Mouse (Mus musculus) frontal cortex, postnatal 36 days (tissue): ENCODE measurements at regions not wholly inside any gene's neighbourhood (a gene's known extent, or its start where the extent isn't known, plus 50 kb on each side); places are given as distances from the start of the nearest gene placed in this dataset.

ENCODE experiments used
- DNase-seq, 2 experiments: peaks; one replicate each; pipeline ENCODE4 v3.0.0; 2022; ENCODE audit warnings: low spot score in 2 of 2

DNA sequence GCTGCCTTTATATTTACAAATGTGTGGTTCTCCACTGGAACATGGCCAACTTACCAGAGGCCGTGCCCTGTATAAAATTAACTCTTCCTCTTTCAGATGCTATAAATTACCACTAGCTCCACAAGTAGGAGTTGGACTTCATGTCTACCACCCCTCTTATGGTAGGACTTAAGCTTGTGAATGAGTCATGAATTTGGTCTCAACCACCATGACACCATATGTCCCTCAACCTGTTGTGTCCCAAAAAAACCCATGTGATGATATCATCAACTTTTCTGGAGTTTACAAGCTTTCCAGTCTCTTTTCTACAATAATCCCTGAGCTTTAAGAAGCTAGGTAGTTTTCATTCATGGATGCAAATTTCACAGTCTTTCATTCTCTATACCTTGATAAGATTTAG, 1951.4 kb downstream of the Pcdh7 start:
- peak; percentile 2 to 21 for DNase-seq

- no peak for DNase-seq
Observed at GRCm38 (mm10) chr5:59700009-59700408, 1982.2 kb downstream of the Pcdh7 start.

GRCm38 (mm10) chr5:59715457-59715856, 1997.7 kb downstream of the Pcdh7 start:
- DNase-seq: peak; percentile 3 to 16

- DNase-seq: no peak
Observed at GRCm38 (mm10) chr5:59756229-59756628, 2038.5 kb downstream of the Pcdh7 start.

GRCm38 (mm10) chr5:59756660-59757415, 2039.1 kb downstream of the Pcdh7 start:
- no peak for DNase-seq
